8 mouse cellular contexts compared by ENCODE assay signal in the genomic region with DNA sequence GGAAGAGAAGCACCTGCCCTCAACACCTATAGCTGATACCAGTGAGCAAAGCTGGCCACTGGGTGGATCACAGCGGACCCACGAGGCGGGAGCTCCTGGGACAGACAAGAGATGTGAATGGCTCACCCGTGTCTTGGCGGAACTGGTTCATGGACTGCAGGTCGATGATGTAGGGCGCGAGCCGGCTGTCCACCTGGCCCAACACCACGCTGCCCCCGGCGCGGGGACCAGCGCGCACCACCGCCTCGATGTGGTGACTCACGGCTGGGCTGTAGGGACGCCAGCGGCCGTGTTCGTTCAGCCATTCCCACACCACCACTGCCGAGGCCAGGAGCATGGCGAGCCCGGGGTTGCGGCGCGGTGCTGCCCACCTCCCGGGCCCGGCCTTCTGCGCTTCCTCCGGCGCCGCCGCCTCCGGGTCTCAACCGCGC. TPM values are rescaled to one million over a fixed set of nuclear protein-coding genes. Genes with fewer than 3 reads are reported as not detected.
DNase-seq lines count a peak whose midpoint lies in the region; ATAC-seq and TF ChIP-seq lines count a peak whose summit lies in the region.

No protein-coding gene starts in this region.

- POLR2A ChIA-PET in Patski (lab: Charles Lee): interaction anchor here (0.8 to 2.2 kb wide), 7 partner anchors 13 to 293 kb away, joined by 3 to 15 read pairs (median 6); no protein-coding TSS in a partner anchor

- intact Hi-C loops in heart, postnatal 10 days (cut with DNase I): loop anchor here (5.0 kb wide), 1 partner anchor 34 kb away; no protein-coding TSS in a partner anchor
- intact Hi-C loops in left cerebral cortex, postnatal 36 days (cut with DNase I): loop anchor here (5.0 kb wide), 4 partner anchors 34 to 494 kb away; a partner anchor contains a TSS

- CTCF ChIA-PET in Patski (lab: Charles Lee): interaction anchor here (1.0 to 8.0 kb wide), 11 partner anchors 9 to 367 kb away, joined by 3 to 119 read pairs (median 6); no protein-coding TSS in a partner anchor

- peak overlapping the region; percentile 98 for H3K27ac ChIP-seq in midbrain, embryonic 12.5 days (replicated peaks)
- peak overlapping the region; percentile 93 for H3K27ac ChIP-seq in stomach, embryonic 16.5 days (ENCODE audit: low read length)

- no peak for TF ChIP-seq CTCF in Patski (IDR thresholded peaks at IDR 0.05)

- no peaks in the 10 kb centered on the region for H3K9me3 ChIP-seq in midbrain, embryonic 12.5 days
- no peaks in the 10 kb centered on the region for H3K9me3 ChIP-seq in stomach, embryonic 16.5 days (replicated peaks; ENCODE audit: control insufficient read depth, low read length)

- peak overlapping the region; percentile 73 for H3K4me2 ChIP-seq in midbrain, embryonic 12.5 days (replicated peaks)
- H3K4me2 ChIP-seq in stomach, embryonic 16.5 days (ENCODE audit: low read depth, low read length): peak overlapping the region; percentile 81

- WGBS in midbrain, embryonic 12.5 days: 0% methylated on average over 38 of the region's 38 CpGs
- under 1% methylated on average over 38 of the region's 38 CpGs for WGBS in stomach, embryonic 16.5 days

- DNase-seq in kidney, adult 18-20 months: peak; percentile 57
- DNase-seq in kidney, adult 8-10 months: no peak
- no peak for DNase-seq in Patski (ENCODE audit: low read depth, low spot score)
- peak; percentile 41 for DNase-seq in embryo, embryonic 10.5 days (ENCODE audit: low spot score)
- DNase-seq in heart, postnatal 10 days: peak; percentile 46 to 54
- DNase-seq in left cerebral cortex, postnatal 36 days (ENCODE audit: low spot score in 2 of 2): peak; percentile 63 to 72

- no peaks in the 10 kb centered on the region for H3K27me3 ChIP-seq in Patski
- no peaks in the 10 kb centered on the region for H3K27me3 ChIP-seq in midbrain, embryonic 12.5 days
- no peaks in the 10 kb centered on the region for H3K27me3 ChIP-seq in stomach, embryonic 16.5 days (ENCODE audit: control insufficient read depth, insufficient read depth, low read length)

- peak overlapping the region; percentile 97 for H3K9ac ChIP-seq in midbrain, embryonic 12.5 days (replicated peaks)
- H3K9ac ChIP-seq in stomach, embryonic 16.5 days (ENCODE audit: low read length): peak overlapping the region; percentile 95

- H3K36me3 ChIP-seq in midbrain, embryonic 12.5 days: peaks cover 18% of the 10 kb centered on the region
- no peaks in the 10 kb centered on the region for H3K36me3 ChIP-seq in stomach, embryonic 16.5 days (ENCODE audit: control insufficient read depth, insufficient read depth, low read length)

- in situ Hi-C loops in Patski (cut with MboI; ENCODE audit: low pct_unique_long_range_greater_than_20kb): loop anchor here (5.0 kb wide), 2 partner anchors 34 to 69 kb away; no protein-coding TSS in a partner anchor

- peaks cover 41% of the 10 kb centered on the region for H3K4me1 ChIP-seq in midbrain, embryonic 12.5 days
- H3K4me1 ChIP-seq in stomach, embryonic 16.5 days (ENCODE audit: control insufficient read depth, insufficient read depth, low read length): peaks cover 15% of the 10 kb centered on the region

- H3K4me3 ChIP-seq in midbrain, embryonic 12.5 days: peak overlapping the region; percentile 96
- peak overlapping the region; percentile 82 for H3K4me3 ChIP-seq in stomach, embryonic 16.5 days (replicated peaks; ENCODE audit: low read length)

- peak; percentile 86 for ATAC-seq in Patski
- peak; percentile 47 for ATAC-seq in midbrain, embryonic 12.5 days (ENCODE audit: low FRiP score, low read depth)
- peak; percentile 52 for ATAC-seq in stomach, embryonic 16.5 days (ENCODE audit: insufficient read depth, low FRiP score)

RNA-seq across cellular contexts. Expression of a gene that starts 0.4 kb away (rescaled TPM):
- 36.4 TPM for polyA plus RNA-seq in Patski (2021)
- total RNA-seq in heart, postnatal 10 days (2021): 10 to 100 TPM in 1 of 2 experiments, 1 to 10 TPM in 1; 9.6 to 10.7 TPM
- total RNA-seq in left cerebral cortex, postnatal 36 days (2021): 10 to 100 TPM; 32.9 to 35.5 TPM
- 63.5 and 67.3 TPM in 2 replicates for polyA plus RNA-seq in midbrain, embryonic 12.5 days (2016; fragmentation: Nextera tagmentation; extraction: Ambion mirVana)
- polyA plus RNA-seq in stomach, embryonic 16.5 days (2015; fragmentation: Nextera tagmentation; extraction: Ambion mirVana): 14.7 and 15.7 TPM in 2 replicates

RNA-seq across cellular contexts. Expression of a gene that starts 40.3 kb away (rescaled TPM):
- polyA plus RNA-seq in Patski (2021): 0.19 TPM
- total RNA-seq in heart, postnatal 10 days (2021): 1 to 10 TPM; 4.8 to 5.3 TPM
- total RNA-seq in left cerebral cortex, postnatal 36 days (2021): 1 to 10 TPM; 7.9 to 8.5 TPM
- 0.43 and 0.48 TPM in 2 replicates for polyA plus RNA-seq in midbrain, embryonic 12.5 days (2016; fragmentation: Nextera tagmentation; extraction: Ambion mirVana)
- 1.3 and 1.8 TPM in 2 replicates for polyA plus RNA-seq in stomach, embryonic 16.5 days (2015; fragmentation: Nextera tagmentation; extraction: Ambion mirVana)

RNA-seq across cellular contexts. Expression of a gene that starts 44.6 kb away (rescaled TPM):
- polyA plus RNA-seq in Patski (2021): 0.01 TPM
- total RNA-seq in heart, postnatal 10 days (2021): 10 to 100 TPM in 1 of 2 experiments, 1 to 10 TPM in 1; 9.8 to 12.1 TPM
- 1 to 10 TPM; 1.9 to 2.1 TPM for total RNA-seq in left cerebral cortex, postnatal 36 days (2021)
- polyA plus RNA-seq in midbrain, embryonic 12.5 days (2016; fragmentation: Nextera tagmentation; extraction: Ambion mirVana): 15.4 and 16.7 TPM in 2 replicates
- 21.1 and 23.5 TPM in 2 replicates for polyA plus RNA-seq in stomach, embryonic 16.5 days (2015; fragmentation: Nextera tagmentation; extraction: Ambion mirVana)

Comparison
In these comparisons a context has a peak if more than half of its experiments do, and no peak if none do; other contexts are left out.
1. DNase-seq: peak in kidney, adult 18-20 months (single experiment), embryo, embryonic 10.5 days (single experiment), heart, postnatal 10 days (2 of 2) and left cerebral cortex, postnatal 36 days (2 of 2); none in kidney, adult 8-10 months (0 of 2) and Patski (single experiment).
2. RNA of a gene that starts 44.6 kb away (polyA plus RNA-seq): 21.1 to 23.5 TPM in stomach, embryonic 16.5 days and 15.4 to 16.7 TPM in midbrain, embryonic 12.5 days; 0.01 TPM in Patski (single experiment); every median in the first group is over 10 times any median in the second.
3. Peak in every context shown above with its lines, with median percentiles within 50 percentile points of each other: ATAC-seq.